Mouse (Mus musculus) neural tube, embryonic 12.5 days (tissue): ENCODE measurements around the gene Cand1. TPM values are rescaled to one million over a fixed set of nuclear protein-coding genes. Genes with fewer than 3 reads are reported as not detected.
A peak's percentile ranks its signal among the peaks of the same experiment; 100 is the strongest.

Source experiments
- ATAC-seq: fragments of 200-750 bp; cut with Nextera tagmentation; 2 replicates; pipeline ENCODE4 v1.8.0; 2017; ENCODE audit warnings: low read depth, mild to moderate bottlenecking, moderate TSS enrichment, moderate library complexity; ENCODE audit not compliant: low FRiP score
- H3K27ac ChIP-seq: fragments of 300-500 bp; sonication (generic); 2 replicates; pipeline ENCODE4 v1.5.1; 2016
- H3K27me3 ChIP-seq: fragments of 300-500 bp; sonication (generic); replicated peaks from 2 replicates; pipeline ENCODE4 v1.6.1; 2016; ENCODE audit warnings: mild to moderate bottlenecking
- H3K36me3 ChIP-seq: fragments of 300-500 bp; sonication (generic); 2 replicates; pipeline ENCODE4 v1.6.1; 2016; ENCODE audit warnings: mild to moderate bottlenecking
- H3K4me1 ChIP-seq: fragments of 300-500 bp; sonication (generic); 2 replicates; pipeline ENCODE4 v1.6.1; 2016
- H3K4me2 ChIP-seq: fragments of 300-500 bp; sonication (generic); replicated peaks from 2 replicates; pipeline ENCODE4 v1.6.1; 2016; ENCODE audit warnings: mild to moderate bottlenecking
- H3K4me3 ChIP-seq: fragments of 300-500 bp; sonication (generic); 2 replicates; pipeline ENCODE4 v1.5.1; 2016
- H3K9ac ChIP-seq: fragments of 300-500 bp; sonication (generic); 2 replicates; pipeline ENCODE4 v1.6.1; 2016; ENCODE audit warnings: mild to moderate bottlenecking
- H3K9me3 ChIP-seq: fragments of 300-500 bp; sonication (generic); 2 replicates; pipeline ENCODE4 v1.6.1; 2016; ENCODE audit warnings: mild to moderate bottlenecking
- WGBS: fragments of 180-500 bp; shearing (Covaris S2); methylation state at CpG from one replicate; pipeline ENCODE4 v1.1.7; 2016; 5-methylcytosine and 5-hydroxymethylcytosine counted together
- polyA plus RNA-seq: library from polyadenylated mRNA; unstranded; fragments of >200 nt; fragmentation: Nextera tagmentation; extraction: Ambion mirVana; gene quantifications from 2 replicates; pipeline ENCODE4 v1.2.1, GENCODE M21; 2016

Cand1 gene
- polyA plus RNA-seq = 89.3 and 113 TPM in 2 replicates

GRCm38 (mm10) chr10:119239969-119240721 lies at the start of gene Cand1:
Cand1 (minus strand) TSS chr10:119240055.
- Histone ChIP-seq H3K4me3 (peak within 1 kb of the TSS; percentile 95), H3K27ac (peak within 1 kb of the TSS; percentile 83), H3K27me3 (no peaks in the 10 kb centered on the region), H3K4me1 (peaks cover 13% of the 10 kb centered on the region), H3K9ac (peak within 1 kb of the TSS; percentile 98), H3K36me3 (peaks cover 9% of the 10 kb centered on the region), H3K4me2 (peak within 1 kb of the TSS; percentile 77), H3K9me3 (no peaks in the 10 kb centered on the region)
- under 1% methylated on average over 67 of the region's 67 CpGs for WGBS
- peak; percentile 98 for ATAC-seq

GRCm38 (mm10) chr10:119278871-119279270 lies 39.0 kb upstream of the Cand1 start:
- H3K27ac ChIP-seq = no peak overlapping the region
- 90% methylated on average over 10 of the region's 10 CpGs for WGBS

GRCm38 (mm10) chr10:119274333-119274732 lies 34.5 kb upstream of the Cand1 start:
- Histone ChIP-seq H3K27me3 (no peaks in the 10 kb centered on the region), H3K9me3 (no peaks in the 10 kb centered on the region), H3K27ac (no peak overlapping the region), H3K4me2 (no peak overlapping the region), H3K9ac (no peak overlapping the region), H3K4me1 (no peaks in the 10 kb centered on the region), H3K36me3 (no peaks in the 10 kb centered on the region), H3K4me3 (no peak overlapping the region)
- ATAC-seq = no peak
- 93% methylated on average over 6 of the region's 6 CpGs for WGBS

More at GRCm38 (mm10) chr10:119278871-119279270, 39.0 kb upstream of the Cand1 start:
- no peaks in the 10 kb centered on the region for H3K4me1 ChIP-seq
- H3K9ac ChIP-seq = no peak overlapping the region
- no peak overlapping the region for H3K4me3 ChIP-seq
- no peaks in the 10 kb centered on the region for H3K36me3 ChIP-seq
- ATAC-seq = no peak
- H3K9me3 ChIP-seq = no peaks in the 10 kb centered on the region
- H3K4me2 ChIP-seq = no peak overlapping the region
- no peaks in the 10 kb centered on the region for H3K27me3 ChIP-seq

GRCm38 (mm10) chr10:119272536-119272935 lies 32.7 kb upstream of the Cand1 start:
- no peak overlapping the region for H3K27ac ChIP-seq
- no peak for ATAC-seq
- H3K4me2 ChIP-seq = no peak overlapping the region
- H3K9ac ChIP-seq = no peak overlapping the region
- no peaks in the 10 kb centered on the region for H3K9me3 ChIP-seq
- H3K4me1 ChIP-seq = no peaks in the 10 kb centered on the region
- 87% methylated on average over 10 of the region's 10 CpGs for WGBS
- H3K27me3 ChIP-seq = no peaks in the 10 kb centered on the region
- no peak overlapping the region for H3K4me3 ChIP-seq
- H3K36me3 ChIP-seq = no peaks in the 10 kb centered on the region

- Histone ChIP-seq H3K9me3 (no peaks in the 10 kb centered on the region), H3K27me3 (no peaks in the 10 kb centered on the region), H3K27ac (no peak overlapping the region), H3K36me3 (no peaks in the 10 kb centered on the region), H3K9ac (no peak overlapping the region), H3K4me1 (no peaks in the 10 kb centered on the region), H3K4me2 (no peak overlapping the region), H3K4me3 (no peak overlapping the region)
- 96% methylated on average over 10 of the region's 10 CpGs for WGBS
- no peak for ATAC-seq
These were observed 32.1 kb upstream of the Cand1 start for GRCm38 (mm10) chr10:119272005-119272404.

GRCm38 (mm10) chr10:119271101-119271500 lies 31.2 kb upstream of the Cand1 start:
- H3K27ac ChIP-seq = no peak overlapping the region
- H3K27me3 ChIP-seq = no peaks in the 10 kb centered on the region
- no peak overlapping the region for H3K4me3 ChIP-seq
- ATAC-seq = no peak
- H3K9ac ChIP-seq = no peak overlapping the region
- H3K4me2 ChIP-seq = no peak overlapping the region
- H3K36me3 ChIP-seq = no peaks in the 10 kb centered on the region
- 91% methylated on average over 10 of the region's 10 CpGs for WGBS
- H3K4me1 ChIP-seq = no peaks in the 10 kb centered on the region
- H3K9me3 ChIP-seq = no peaks in the 10 kb centered on the region

GRCm38 (mm10) chr10:119270384-119270985 lies 30.6 kb upstream of the Cand1 start:
- Histone ChIP-seq H3K36me3 (no peaks in the 10 kb centered on the region), H3K9me3 (no peaks in the 10 kb centered on the region), H3K4me2 (no peak overlapping the region), H3K27ac (no peak overlapping the region), H3K9ac (no peak overlapping the region), H3K4me1 (no peaks in the 10 kb centered on the region), H3K4me3 (no peak overlapping the region), H3K27me3 (no peaks in the 10 kb centered on the region)
- ATAC-seq = no peak
- 66% methylated on average over 12 of the region's 12 CpGs for WGBS

GRCm38 (mm10) chr10:119264761-119265160 lies 24.9 kb upstream of the Cand1 start:
- 74% methylated on average over 7 of the region's 7 CpGs for WGBS
- H3K27ac ChIP-seq = no peak overlapping the region
- H3K27me3 ChIP-seq = no peaks in the 10 kb centered on the region
- H3K36me3 ChIP-seq = no peaks in the 10 kb centered on the region
- H3K9me3 ChIP-seq = no peaks in the 10 kb centered on the region
- no peak overlapping the region for H3K4me3 ChIP-seq
- H3K4me2 ChIP-seq = no peak overlapping the region
- H3K9ac ChIP-seq = no peak overlapping the region
- H3K4me1 ChIP-seq = no peaks in the 10 kb centered on the region
- no peak for ATAC-seq

- Histone ChIP-seq H3K4me3 (no peak overlapping the region), H3K27ac (no peak overlapping the region), H3K9ac (no peak overlapping the region), H3K4me2 (no peak overlapping the region), H3K9me3 (no peaks in the 10 kb centered on the region), H3K36me3 (no peaks in the 10 kb centered on the region), H3K4me1 (no peaks in the 10 kb centered on the region), H3K27me3 (no peaks in the 10 kb centered on the region)
- 89% methylated on average over 5 of the region's 5 CpGs for WGBS
- no peak for ATAC-seq
These were observed 23.0 kb upstream of the Cand1 start for GRCm38 (mm10) chr10:119262821-119263220.

- ATAC-seq = no peak
- 82% methylated on average over 4 of the region's 4 CpGs for WGBS
- Histone ChIP-seq H3K4me2 (no peak overlapping the region), H3K27me3 (no peaks in the 10 kb centered on the region), H3K36me3 (no peaks in the 10 kb centered on the region), H3K27ac (no peak overlapping the region), H3K9me3 (no peaks in the 10 kb centered on the region), H3K9ac (no peak overlapping the region), H3K4me3 (no peak overlapping the region), H3K4me1 (no peaks in the 10 kb centered on the region)
These were observed 18.0 kb upstream of the Cand1 start for GRCm38 (mm10) chr10:119257876-119258275.

- H3K9me3 ChIP-seq = no peaks in the 10 kb centered on the region
- no peak overlapping the region for H3K4me3 ChIP-seq
- ATAC-seq = no peak
- H3K9ac ChIP-seq = no peak overlapping the region
- H3K36me3 ChIP-seq = no peaks in the 10 kb centered on the region
- H3K27ac ChIP-seq = no peak overlapping the region
- no peaks in the 10 kb centered on the region for H3K4me1 ChIP-seq
- no peaks in the 10 kb centered on the region for H3K27me3 ChIP-seq
- WGBS = 86% methylated on average over 14 of the region's 14 CpGs
- H3K4me2 ChIP-seq = no peak overlapping the region
These were observed 4.3 kb upstream of the Cand1 start for GRCm38 (mm10) chr10:119244146-119244545.

GRCm38 (mm10) chr10:119240722-119241089 lies 851 bp upstream of the Cand1 start:
- H3K9me3 ChIP-seq = no peaks in the 10 kb centered on the region
- 6% methylated on average over 9 of the region's 9 CpGs for WGBS
- H3K4me3 ChIP-seq = peak overlapping the region; percentile 95
- 0 out of 2 replicates have a peak, but pooled peaks have one; percentile 0 for ATAC-seq
- H3K4me1 ChIP-seq = peaks cover 13% of the 10 kb centered on the region
- no peaks in the 10 kb centered on the region for H3K27me3 ChIP-seq
- H3K4me2 ChIP-seq = peak overlapping the region; percentile 77
- H3K27ac ChIP-seq = 0 out of 2 replicates have a peak overlapping the region, but pooled peaks have one; percentile 0
- peak overlapping the region; percentile 27 for H3K9ac ChIP-seq
- peaks cover 3% of the 10 kb centered on the region for H3K36me3 ChIP-seq
